Mouse (Mus musculus): ENCODE results near the gene Tbx6. TPM values are rescaled to one million over a fixed set of nuclear protein-coding genes. Genes with fewer than 3 reads are reported as not detected.

Gene Tbx6
- polyA plus RNA-seq, 1 experiment from 2014 or later = 1.3 TPM

- Histone ChIP-seq H3K9ac (ENCODE audit: low read depth, low read length) (no peak overlapping the region), H3K36me3 (ENCODE audit: control insufficient read depth, insufficient read depth) (peaks cover 44% of the 10 kb centered on the region), H3K4me2 (ENCODE audit: low read depth, low read length) (no peak overlapping the region), H3K4me1 (ENCODE audit: control insufficient read depth, low read depth, low read length) (peaks cover 25% of the 10 kb centered on the region), H3K27me3 (ENCODE audit: control insufficient read depth, insufficient read depth, low read depth, low read length) (no peaks in the 10 kb centered on the region), H3K4me3 (ENCODE audit: low read depth, low read length) (no peak overlapping the region), H3K27ac (ENCODE audit: low read length) (no peak overlapping the region), H3K9me3 (replicated peaks; ENCODE audit: control insufficient read depth, low read length) (no peaks in the 10 kb centered on the region)
- WGBS (ENCODE audit: insufficient replicate concordance) = 74% methylated on average over 13 of the region's 13 CpGs
- ATAC-seq (ENCODE audit: low read depth) = no peak
Measured at GRCm38 (mm10) chr7:126782693-126783092, 1.4 kb downstream of the Tbx6 start.

GRCm38 (mm10) chr7:126784469-126784868 is 3.2 kb downstream of the Tbx6 start:
- H3K27ac ChIP-seq (ENCODE audit: low read length) = no peak overlapping the region
- H3K4me3 ChIP-seq (ENCODE audit: low read depth, low read length) = no peak overlapping the region
- no peak overlapping the region for H3K9ac ChIP-seq (ENCODE audit: low read depth, low read length)
- peaks cover 19% of the 10 kb centered on the region for H3K4me1 ChIP-seq (ENCODE audit: control insufficient read depth, low read depth, low read length)
- no peak overlapping the region for H3K4me2 ChIP-seq (ENCODE audit: low read depth, low read length)
- no peaks in the 10 kb centered on the region for H3K9me3 ChIP-seq (replicated peaks; ENCODE audit: control insufficient read depth, low read length)
- H3K36me3 ChIP-seq (ENCODE audit: control insufficient read depth, insufficient read depth) = peaks cover 50% of the 10 kb centered on the region
- no peaks in the 10 kb centered on the region for H3K27me3 ChIP-seq (ENCODE audit: control insufficient read depth, insufficient read depth, low read depth, low read length)
- 78% methylated on average over 7 of the region's 7 CpGs for WGBS (ENCODE audit: insufficient replicate concordance)
- no peak for ATAC-seq (ENCODE audit: low read depth)

GRCm38 (mm10) chr7:126785056-126785455 is 3.8 kb downstream of the Tbx6 start:
- no peak for ATAC-seq (ENCODE audit: low read depth)
- H3K36me3 ChIP-seq (ENCODE audit: control insufficient read depth, insufficient read depth) = peaks cover 55% of the 10 kb centered on the region
- peaks cover 15% of the 10 kb centered on the region for H3K4me1 ChIP-seq (ENCODE audit: control insufficient read depth, low read depth, low read length)

GRCm38 (mm10) chr7:126786142-126786541 is 4.9 kb downstream of the Tbx6 start:
- Histone ChIP-seq H3K4me2 (ENCODE audit: low read depth, low read length) (no peak overlapping the region), H3K4me3 (ENCODE audit: low read depth, low read length) (no peak overlapping the region), H3K27me3 (ENCODE audit: control insufficient read depth, insufficient read depth, low read depth, low read length) (no peaks in the 10 kb centered on the region), H3K9me3 (replicated peaks; ENCODE audit: control insufficient read depth, low read length) (no peaks in the 10 kb centered on the region), H3K4me1 (ENCODE audit: control insufficient read depth, low read depth, low read length) (peaks cover 14% of the 10 kb centered on the region), H3K9ac (ENCODE audit: low read depth, low read length) (no peak overlapping the region), H3K36me3 (ENCODE audit: control insufficient read depth, insufficient read depth) (peaks cover 54% of the 10 kb centered on the region), H3K27ac (ENCODE audit: low read length) (no peak overlapping the region)
- 89% methylated on average over 14 of the region's 14 CpGs for WGBS (ENCODE audit: insufficient replicate concordance)
- no peak for ATAC-seq (ENCODE audit: low read depth)

More at GRCm38 (mm10) chr7:126785056-126785455, 3.8 kb downstream of the Tbx6 start:
- no peak overlapping the region for H3K4me3 ChIP-seq (ENCODE audit: low read depth, low read length)
- no peak overlapping the region for H3K9ac ChIP-seq (ENCODE audit: low read depth, low read length)
- no peaks in the 10 kb centered on the region for H3K9me3 ChIP-seq (replicated peaks; ENCODE audit: control insufficient read depth, low read length)
- 76% methylated on average over 4 of the region's 4 CpGs for WGBS (ENCODE audit: insufficient replicate concordance)
- no peaks in the 10 kb centered on the region for H3K27me3 ChIP-seq (ENCODE audit: control insufficient read depth, insufficient read depth, low read depth, low read length)
- H3K4me2 ChIP-seq (ENCODE audit: low read depth, low read length) = no peak overlapping the region
- H3K27ac ChIP-seq (ENCODE audit: low read length) = no peak overlapping the region

GRCm38 (mm10) chr7:126789141-126789540 is 7.9 kb downstream of the Tbx6 start:
- 86% methylated on average over 4 of the region's 4 CpGs for WGBS (ENCODE audit: insufficient replicate concordance)
- H3K27me3 ChIP-seq (ENCODE audit: control insufficient read depth, insufficient read depth, low read depth, low read length) = no peaks in the 10 kb centered on the region
- H3K4me3 ChIP-seq (ENCODE audit: low read depth, low read length) = no peak overlapping the region
- H3K9ac ChIP-seq (ENCODE audit: low read depth, low read length) = no peak overlapping the region
- H3K27ac ChIP-seq (ENCODE audit: low read length) = no peak overlapping the region
- H3K4me1 ChIP-seq (ENCODE audit: control insufficient read depth, low read depth, low read length) = peaks cover 20% of the 10 kb centered on the region
- H3K36me3 ChIP-seq (ENCODE audit: control insufficient read depth, insufficient read depth) = peaks cover 50% of the 10 kb centered on the region
- H3K4me2 ChIP-seq (ENCODE audit: low read depth, low read length) = no peak overlapping the region
- H3K9me3 ChIP-seq (replicated peaks; ENCODE audit: control insufficient read depth, low read length) = no peaks in the 10 kb centered on the region
- no peak for ATAC-seq (ENCODE audit: low read depth)

- Histone ChIP-seq H3K4me1 (ENCODE audit: control insufficient read depth, low read depth, low read length) (peaks cover 29% of the 10 kb centered on the region), H3K36me3 (ENCODE audit: control insufficient read depth, insufficient read depth) (peaks cover 31% of the 10 kb centered on the region)
Measured at GRCm38 (mm10) chr7:126791851-126792720, 10.8 kb downstream of the Tbx6 start, which contains the start of gene Ppp4c. Gene Ppp4c, minus strand, starts transcription at chr7:126792496.

GRCm38 (mm10) chr7:126792721-126793443 is 11.6 kb downstream of the Tbx6 start:
- H3K36me3 ChIP-seq (ENCODE audit: control insufficient read depth, insufficient read depth) = peaks cover 23% of the 10 kb centered on the region
- H3K9me3 ChIP-seq (replicated peaks; ENCODE audit: control insufficient read depth, low read length) = no peaks in the 10 kb centered on the region
- peak overlapping the region; percentile 66 for H3K4me2 ChIP-seq (ENCODE audit: low read depth, low read length)
- no peaks in the 10 kb centered on the region for H3K27me3 ChIP-seq (ENCODE audit: control insufficient read depth, insufficient read depth, low read depth, low read length)
- H3K4me1 ChIP-seq (ENCODE audit: control insufficient read depth, low read depth, low read length) = peaks cover 37% of the 10 kb centered on the region
- H3K9ac ChIP-seq (ENCODE audit: low read depth, low read length) = peak overlapping the region; percentile 97
- H3K4me3 ChIP-seq (ENCODE audit: low read depth, low read length) = peak overlapping the region; percentile 94
- peak overlapping the region; percentile 94 for H3K27ac ChIP-seq (ENCODE audit: low read length)
- 16% methylated on average over 11 of the region's 11 CpGs for WGBS (ENCODE audit: insufficient replicate concordance)
- ATAC-seq (ENCODE audit: low read depth) = no peak

More at GRCm38 (mm10) chr7:126791851-126792720, 10.8 kb downstream of the Tbx6 start, which contains the start of gene Ppp4c:
- peak within 1 kb of the TSS; percentile 94 for H3K27ac ChIP-seq (ENCODE audit: low read length)
- H3K4me2 ChIP-seq (ENCODE audit: low read depth, low read length) = peak within 1 kb of the TSS; percentile 83
- no peaks in the 10 kb centered on the region for H3K27me3 ChIP-seq (ENCODE audit: control insufficient read depth, insufficient read depth, low read depth, low read length)
- WGBS (ENCODE audit: insufficient replicate concordance) = under 1% methylated on average over 69 of the region's 83 CpGs
- H3K9me3 ChIP-seq (replicated peaks; ENCODE audit: control insufficient read depth, low read length) = no peaks in the 10 kb centered on the region
- H3K4me3 ChIP-seq (ENCODE audit: low read depth, low read length) = peak within 1 kb of the TSS; percentile 94
- peak within 1 kb of the TSS; percentile 97 for H3K9ac ChIP-seq (ENCODE audit: low read depth, low read length)
- peak; percentile 93 for ATAC-seq (ENCODE audit: low read depth)

- Histone ChIP-seq H3K27me3 (ENCODE audit: control insufficient read depth, insufficient read depth, low read depth, low read length) (no peaks in the 10 kb centered on the region), H3K4me3 (ENCODE audit: low read depth, low read length) (no peak overlapping the region), H3K4me2 (ENCODE audit: low read depth, low read length) (no peak overlapping the region), H3K9me3 (replicated peaks; ENCODE audit: control insufficient read depth, low read length) (no peaks in the 10 kb centered on the region), H3K9ac (ENCODE audit: low read depth, low read length) (no peak overlapping the region), H3K36me3 (ENCODE audit: control insufficient read depth, insufficient read depth) (peaks cover 19% of the 10 kb centered on the region), H3K27ac (ENCODE audit: low read length) (no peak overlapping the region), H3K4me1 (ENCODE audit: control insufficient read depth, low read depth, low read length) (peaks cover 44% of the 10 kb centered on the region)
- 68% methylated on average over 4 of the region's 4 CpGs for WGBS (ENCODE audit: insufficient replicate concordance)
- ATAC-seq (ENCODE audit: low read depth) = no peak
Measured at GRCm38 (mm10) chr7:126793456-126794270, 12.4 kb downstream of the Tbx6 start.
